Mouse (Mus musculus): ENCODE results near the gene Rnf40. TPM values are rescaled to one million over a fixed set of nuclear protein-coding genes. Genes with fewer than 3 reads are reported as not detected.
"Not testable (repeated sequence)": the region's sequence is repeated elsewhere in the genome, so short reads cannot be mapped to it uniquely, and the experiment has no call there.

The Rnf40 gene
- polyA plus RNA-seq, 1 experiment from 2014 or later: 51.1 TPM

DNA sequence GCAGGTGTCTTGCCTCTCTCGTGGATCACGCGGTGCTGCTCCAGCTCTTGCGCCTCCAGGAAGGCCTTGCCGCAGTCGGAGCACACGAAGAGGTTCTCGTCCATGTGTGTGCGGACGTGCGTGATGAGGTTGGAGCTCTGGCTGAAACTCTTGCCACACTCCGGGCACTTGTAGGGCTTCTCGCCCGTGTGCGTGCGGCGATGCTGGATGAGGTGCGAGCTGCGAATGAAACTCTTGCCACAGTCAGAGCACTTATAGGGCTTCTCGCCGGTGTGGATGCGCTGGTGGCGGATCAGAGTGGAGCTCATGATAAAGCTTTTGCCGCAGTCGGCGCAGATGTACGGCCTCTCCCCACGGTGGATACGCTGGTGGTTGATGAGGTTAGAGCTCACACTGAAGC lies 22.4 kb downstream of the Rnf40 start:
- Histone ChIP-seq H3K27me3 (replicated peaks) (no peaks in the 10 kb centered on the region), H3K9ac (no peak overlapping the region), H3K9me3 (no peaks in the 10 kb centered on the region), H3K4me3 (no peak overlapping the region), H3K4me1 (peaks cover 18% of the 10 kb centered on the region), H3K36me3 (replicated peaks) (peaks cover 46% of the 10 kb centered on the region), H3K4me2 (no peak overlapping the region), H3K27ac (no peak overlapping the region)
- WGBS: 98% methylated on average over 29 of the region's 29 CpGs
- no peak for ATAC-seq (replicated peaks)

DNA sequence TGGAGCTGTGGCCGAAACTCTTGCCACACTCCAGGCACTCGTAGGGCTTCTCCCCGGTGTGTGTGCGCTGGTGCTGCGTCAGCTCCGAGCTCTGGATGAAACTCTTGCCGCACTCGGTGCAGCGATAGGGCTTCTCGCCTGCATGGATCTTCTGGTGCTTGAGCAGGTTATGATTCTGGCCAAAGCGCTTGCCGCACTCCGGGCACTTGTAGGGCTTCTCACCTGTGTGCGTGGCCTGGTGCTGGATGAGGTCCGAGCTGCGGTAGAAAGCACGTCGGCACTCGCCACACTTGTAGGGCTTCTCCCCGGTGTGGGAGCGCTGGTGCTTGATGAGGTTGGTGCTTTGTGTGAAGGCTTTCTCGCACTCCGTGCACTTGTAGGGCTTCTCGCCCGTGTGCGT lies 23.0 kb downstream of the Rnf40 start:
- H3K36me3 ChIP-seq (replicated peaks): peaks cover 46% of the 10 kb centered on the region
- no peaks in the 10 kb centered on the region for H3K9me3 ChIP-seq
- 96% methylated on average over 26 of the region's 26 CpGs for WGBS
- H3K4me2 ChIP-seq: no peak overlapping the region
- peaks cover 23% of the 10 kb centered on the region for H3K4me1 ChIP-seq
- no peak overlapping the region for H3K27ac ChIP-seq
- no peaks in the 10 kb centered on the region for H3K27me3 ChIP-seq (replicated peaks)
- H3K4me3 ChIP-seq: no peak overlapping the region
- H3K9ac ChIP-seq: no peak overlapping the region
- no peak for ATAC-seq (replicated peaks)

DNA sequence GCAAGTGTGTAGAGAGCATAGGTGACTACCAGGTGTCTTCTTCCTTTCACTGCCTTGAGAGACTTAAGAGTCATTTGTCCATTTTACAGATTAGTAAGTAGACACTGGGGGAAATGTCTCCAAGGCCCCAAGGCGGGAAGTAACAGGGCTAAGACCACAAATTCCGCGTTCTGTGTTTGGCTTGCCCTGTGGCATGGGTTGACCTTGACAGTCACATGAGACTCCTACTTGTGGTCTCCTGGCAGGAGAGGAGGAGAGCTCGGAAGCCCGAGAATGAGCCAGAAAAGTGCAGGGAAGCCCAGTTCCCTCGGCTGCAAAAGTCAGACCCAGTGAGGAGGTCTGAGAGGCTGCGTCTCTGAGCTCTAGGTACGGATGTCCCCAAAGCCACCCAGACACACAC lies 24.9 kb downstream of the Rnf40 start:
- Histone ChIP-seq H3K9me3 (no peaks in the 10 kb centered on the region), H3K4me3 (peak overlapping the region; percentile 97; the same call in 1 of the 2 replicates), H3K27ac (no peak overlapping the region), H3K36me3 (replicated peaks) (peaks cover 40% of the 10 kb centered on the region), H3K27me3 (replicated peaks) (no peaks in the 10 kb centered on the region), H3K9ac (peak overlapping the region; percentile 96; the same call in 1 of the 2 replicates), H3K4me1 (peaks cover 29% of the 10 kb centered on the region), H3K4me2 (peak overlapping the region; percentile 91)
- no peak for ATAC-seq (replicated peaks)
- 92% methylated on average over 8 of the region's 8 CpGs for WGBS

DNA sequence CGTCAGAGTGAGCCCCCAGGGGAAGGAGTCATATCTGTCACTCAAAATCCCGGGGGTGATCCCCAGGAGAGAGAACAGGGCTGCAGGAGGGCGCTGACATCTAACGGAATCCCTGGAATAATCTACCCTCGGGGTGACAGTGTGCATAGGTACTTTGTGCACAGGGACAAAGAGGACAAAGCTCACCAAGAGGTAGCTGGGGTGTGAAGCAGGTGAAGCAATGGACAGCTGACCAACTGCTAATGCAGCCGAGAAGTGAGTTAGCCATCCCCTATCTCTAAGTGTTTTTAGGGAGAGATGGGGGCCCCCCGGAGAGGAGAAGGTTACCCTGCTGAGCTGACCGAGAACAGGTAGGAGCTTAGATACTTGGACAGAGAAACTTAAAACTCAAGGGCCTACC lies 25.5 kb downstream of the Rnf40 start:
- Histone ChIP-seq H3K4me2 (peak overlapping the region; percentile 91), H3K9ac (peak overlapping the region; percentile 96), H3K4me3 (peak overlapping the region; percentile 97), H3K36me3 (replicated peaks) (peaks cover 35% of the 10 kb centered on the region), H3K4me1 (peaks cover 29% of the 10 kb centered on the region), H3K27me3 (replicated peaks) (no peaks in the 10 kb centered on the region), H3K27ac (peak overlapping the region; percentile 92; the same call in 1 of the 2 replicates), H3K9me3 (no peaks in the 10 kb centered on the region)
- WGBS: 16% methylated on average over 8 of the region's 8 CpGs
- ATAC-seq (replicated peaks): no peak

DNA sequence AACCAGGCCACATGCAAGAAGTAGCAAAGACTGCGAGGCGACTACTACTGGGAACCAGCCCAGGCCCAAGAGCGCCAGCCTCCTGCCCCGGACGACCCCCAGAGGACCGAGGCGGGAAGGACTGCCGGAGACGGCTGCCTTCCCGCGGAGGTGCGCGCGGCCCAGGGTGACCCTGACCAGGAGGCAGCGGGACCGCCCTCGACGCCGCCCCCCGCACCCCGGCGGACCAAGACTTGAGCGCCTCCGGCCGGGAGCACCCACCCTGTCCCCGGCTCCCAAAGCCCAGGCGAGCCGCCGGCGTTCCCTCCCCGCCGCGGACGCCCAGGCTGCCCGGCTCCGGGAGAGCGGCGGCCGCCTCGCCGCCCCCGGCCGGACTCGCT lies 25.9 kb downstream of the Rnf40 start:
- H3K27me3 ChIP-seq (replicated peaks): no peaks in the 10 kb centered on the region
- H3K9ac ChIP-seq: peak overlapping the region; percentile 96
- peaks cover 29% of the 10 kb centered on the region for H3K4me1 ChIP-seq
- H3K4me2 ChIP-seq: peak overlapping the region; percentile 91
- peak overlapping the region; percentile 97 for H3K4me3 ChIP-seq
- peaks cover 31% of the 10 kb centered on the region for H3K36me3 ChIP-seq (replicated peaks)
- ATAC-seq (replicated peaks): peak; percentile 55
- H3K27ac ChIP-seq: peak overlapping the region; percentile 92
- H3K9me3 ChIP-seq: no peaks in the 10 kb centered on the region
- WGBS: under 1% methylated on average over 43 of the region's 44 CpGs

DNA sequence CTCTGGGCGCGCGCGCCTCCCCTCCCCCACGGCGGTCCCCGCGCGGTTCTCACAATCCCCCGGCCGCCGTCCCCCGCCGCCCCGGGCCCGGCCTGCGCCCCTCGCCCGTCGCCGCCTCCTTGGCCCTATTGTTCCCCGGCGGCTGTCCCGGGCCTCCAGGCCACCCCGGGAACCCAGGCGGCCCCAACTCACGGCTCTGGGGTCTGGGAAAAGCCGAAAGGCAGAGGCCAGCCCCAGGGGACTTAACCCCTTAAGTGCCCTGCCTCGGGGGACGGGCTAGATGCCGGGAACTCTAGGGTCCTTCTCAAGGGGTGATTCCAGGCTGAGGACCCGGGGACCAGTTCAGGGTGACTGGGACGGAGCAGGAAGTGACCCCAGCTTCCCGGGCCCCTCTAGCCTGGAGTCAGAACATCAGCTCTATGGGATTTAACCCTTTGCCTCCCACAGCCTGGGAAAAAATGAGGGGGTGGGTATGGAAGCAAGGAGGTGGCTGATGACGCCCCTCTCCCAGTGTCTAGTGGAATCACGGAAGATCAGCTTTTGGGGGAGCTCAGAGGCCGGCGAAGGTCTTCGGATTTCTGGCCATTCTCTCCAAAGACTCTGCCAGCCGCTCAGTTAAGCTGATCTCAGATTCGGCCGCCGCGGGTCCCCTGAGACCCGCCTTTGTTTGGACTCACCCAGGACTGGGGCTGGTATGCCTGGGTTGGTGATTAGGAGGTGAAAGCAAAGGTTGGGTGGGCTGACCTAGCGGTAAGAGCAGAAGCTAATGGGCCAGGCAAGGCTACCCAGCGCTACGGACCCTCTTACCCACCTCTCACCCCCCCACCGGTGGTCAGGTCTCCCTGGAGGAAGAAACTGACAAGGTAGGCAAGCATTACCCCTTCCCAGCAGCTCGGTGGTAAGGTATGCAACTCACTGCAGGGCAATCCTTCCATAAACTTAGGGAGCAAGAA lies 26.6 kb downstream of the Rnf40 start, which contains the start of gene Zfp629:
Gene Zfp629 (minus strand): TSS at position 907 of the 953 bp plus-strand sequence.
- Histone ChIP-seq H3K9me3 (no peaks in the 10 kb centered on the region), H3K4me2 (peak within 1 kb of the TSS; percentile 91), H3K27me3 (replicated peaks) (no peaks in the 10 kb centered on the region), H3K36me3 (replicated peaks) (peaks cover 24% of the 10 kb centered on the region), H3K27ac (peak within 1 kb of the TSS; percentile 92), H3K4me3 (peak within 1 kb of the TSS; percentile 97), H3K4me1 (peaks cover 29% of the 10 kb centered on the region), H3K9ac (peak within 1 kb of the TSS; percentile 96)
- peak; percentile 92 for ATAC-seq (replicated peaks)
- under 1% methylated on average over 48 of the region's 50 CpGs for WGBS

DNA sequence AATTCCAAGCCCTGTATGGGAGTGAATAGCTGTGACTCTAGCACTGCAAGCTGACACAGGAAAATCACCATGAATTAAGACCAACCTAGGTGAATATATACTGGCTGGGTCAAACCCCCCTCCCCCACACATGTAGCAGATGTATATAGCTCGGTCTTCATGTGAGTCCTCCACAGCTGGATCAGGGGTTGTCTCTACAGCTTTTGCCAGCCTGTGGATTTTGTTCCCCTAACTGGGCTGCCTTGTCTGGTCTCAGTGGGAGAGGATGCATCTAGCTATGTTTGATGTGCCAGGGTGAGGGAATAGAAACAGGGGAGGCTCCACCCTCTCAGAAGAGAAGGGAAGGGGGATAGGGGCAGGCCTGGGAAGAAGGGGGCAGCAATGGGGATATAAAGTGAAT lies 27.8 kb downstream of the Rnf40 start:
- ATAC-seq (replicated peaks): no peak
- Histone ChIP-seq H3K36me3 (replicated peaks) (peaks cover 13% of the 10 kb centered on the region), H3K9me3 (no peaks in the 10 kb centered on the region), H3K4me3 (peak overlapping the region; percentile 97), H3K9ac (peak overlapping the region; percentile 20; the same call in 1 of the 2 replicates), H3K27ac (peak overlapping the region; percentile 92; the same call in 1 of the 2 replicates), H3K27me3 (replicated peaks) (no peaks in the 10 kb centered on the region), H3K4me1 (peaks cover 29% of the 10 kb centered on the region), H3K4me2 (peak overlapping the region; percentile 91)
- WGBS: 65% methylated on average over 1 of the region's 1 CpGs

DNA sequence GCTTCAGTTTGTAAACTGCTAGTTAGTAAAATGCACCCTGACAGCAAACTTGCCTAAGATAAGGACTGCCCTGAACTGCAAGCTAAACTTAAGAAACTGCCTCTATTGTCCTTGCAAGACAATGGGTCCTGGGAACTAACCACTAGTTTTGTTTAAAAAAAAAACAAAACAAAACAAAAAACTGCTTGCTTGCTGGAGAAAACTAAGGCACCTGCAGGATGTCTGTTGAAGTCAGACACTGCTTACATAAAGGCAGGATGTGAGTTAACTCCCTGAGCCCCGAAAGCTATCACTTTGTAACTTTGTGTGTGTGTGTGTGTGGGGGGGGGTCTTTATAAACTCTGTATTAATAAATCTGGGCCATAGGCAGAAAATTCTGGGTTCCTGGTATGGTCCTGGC lies 28.3 kb downstream of the Rnf40 start:
- Histone ChIP-seq H3K4me3 (no peak overlapping the region), H3K27me3 (replicated peaks) (no peaks in the 10 kb centered on the region), H3K4me1 (peaks cover 29% of the 10 kb centered on the region), H3K9me3 (no peaks in the 10 kb centered on the region), H3K27ac (no peak overlapping the region), H3K36me3 (replicated peaks) (peaks cover 7% of the 10 kb centered on the region), H3K4me2 (no peak overlapping the region), H3K9ac (no peak overlapping the region)
- ATAC-seq (replicated peaks): no peak
- WGBS: 94% methylated on average over 1 of the region's 1 CpGs

DNA sequence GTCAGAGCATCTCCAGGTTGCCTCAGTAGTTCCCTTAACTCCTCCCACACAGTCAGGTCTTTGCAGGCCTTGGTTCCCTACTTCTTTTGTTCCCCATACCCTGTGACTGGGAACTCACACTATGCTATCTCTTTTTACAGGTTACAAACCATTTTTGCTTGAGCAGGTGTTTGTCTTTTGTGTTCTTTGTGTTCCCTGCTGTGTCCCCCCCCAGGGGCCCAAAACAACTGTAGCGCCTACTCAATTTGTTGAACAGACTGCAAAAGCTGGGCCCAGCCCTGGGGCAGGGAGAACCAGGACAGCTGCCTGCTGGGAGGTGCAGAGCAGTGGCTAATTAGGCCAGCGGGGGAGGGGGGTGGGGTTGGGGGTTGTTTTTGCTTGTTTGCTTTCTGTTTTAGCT lies 29.4 kb downstream of the Rnf40 start:
- Histone ChIP-seq H3K4me1 (peaks cover 29% of the 10 kb centered on the region), H3K9ac (no peak overlapping the region), H3K4me3 (no peak overlapping the region), H3K4me2 (no peak overlapping the region), H3K9me3 (no peaks in the 10 kb centered on the region), H3K27me3 (replicated peaks) (no peaks in the 10 kb centered on the region), H3K36me3 (replicated peaks) (no peaks in the 10 kb centered on the region), H3K27ac (no peak overlapping the region)
- no peak for ATAC-seq (replicated peaks)
- 37% methylated on average over 2 of the region's 2 CpGs for whole genome bisulfite sequencing

DNA sequence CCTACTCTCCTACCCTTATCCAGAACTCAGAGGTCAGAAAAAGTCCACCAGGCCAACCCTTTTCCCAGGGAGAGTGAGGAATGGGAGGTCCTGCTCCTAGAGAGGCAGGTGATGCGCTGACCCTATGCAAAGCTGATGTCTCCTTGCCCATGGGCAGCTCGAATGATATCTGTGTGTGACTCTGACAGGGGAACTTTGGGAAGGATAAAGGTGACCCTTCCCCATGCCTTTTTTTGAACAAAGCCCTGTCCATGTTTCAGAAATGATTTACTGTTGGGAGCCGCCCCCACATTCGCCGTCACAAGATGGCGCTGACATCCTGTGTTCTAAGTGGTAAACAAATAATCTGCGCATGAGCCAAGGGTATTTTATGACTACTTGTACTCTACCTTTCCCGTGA lies 29.8 kb downstream of the Rnf40 start:
- ATAC-seq (replicated peaks); H3K9ac ChIP-seq; H3K36me3 ChIP-seq (replicated peaks); H3K4me2 ChIP-seq; H3K4me3 ChIP-seq; H3K27ac ChIP-seq; H3K27me3 ChIP-seq (replicated peaks); H3K9me3 ChIP-seq: not testable (repeated sequence)
- peaks cover 24% of the 10 kb centered on the region for H3K4me1 ChIP-seq
- 93% methylated on average over 7 of the region's 8 CpGs for WGBS

DNA sequence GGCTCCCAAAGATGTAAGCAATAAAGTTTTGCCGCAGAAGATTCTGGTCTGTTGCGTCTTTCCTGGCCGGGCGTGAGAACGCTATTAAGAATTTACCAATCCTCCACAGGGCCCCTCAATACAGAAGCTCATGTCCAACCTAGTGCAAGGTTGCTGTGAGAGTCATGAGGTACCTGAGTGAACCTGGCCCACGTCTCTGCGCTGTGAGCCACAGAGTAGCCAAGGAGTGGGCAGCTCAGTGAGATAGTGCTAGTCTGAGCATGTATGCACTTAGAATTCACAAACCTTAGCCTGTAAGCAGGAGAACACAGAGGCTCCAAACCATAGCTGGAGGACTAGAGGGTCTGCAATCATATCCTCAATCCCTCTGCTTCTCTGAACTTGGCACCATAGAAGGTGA lies 37.5 kb downstream of the Rnf40 start:
- no peak overlapping the region for H3K4me2 ChIP-seq
- 98% methylated on average over 7 of the region's 7 CpGs for WGBS

DNA sequence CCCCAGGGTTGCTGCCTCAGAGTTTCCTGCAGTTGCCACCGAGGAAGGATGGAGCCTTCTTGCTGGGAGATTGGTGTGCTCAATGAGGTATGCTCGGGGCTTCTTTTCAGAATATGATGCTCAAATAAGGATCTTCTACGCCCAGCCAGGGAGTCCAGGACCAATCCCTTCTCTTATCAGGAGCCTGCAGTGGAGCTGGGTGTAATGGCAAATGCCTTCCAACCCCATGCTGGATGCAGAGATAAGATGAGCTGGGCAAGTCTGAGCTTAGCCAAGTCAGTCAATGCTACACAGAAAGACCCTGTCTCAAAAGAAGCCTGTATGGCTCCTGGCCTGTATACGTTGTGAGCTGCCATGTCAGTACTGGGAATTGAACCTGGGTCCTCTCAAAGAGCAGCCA lies 37.9 kb downstream of the Rnf40 start:
- Histone ChIP-seq H3K4me1 (no peaks in the 10 kb centered on the region), H3K4me2 (no peak overlapping the region), H3K36me3 (replicated peaks) (no peaks in the 10 kb centered on the region), H3K4me3 (no peak overlapping the region), H3K9ac (no peak overlapping the region), H3K27ac (no peak overlapping the region), H3K9me3 (no peaks in the 10 kb centered on the region), H3K27me3 (replicated peaks) (no peaks in the 10 kb centered on the region)
- no peak for ATAC-seq (replicated peaks)
- 90% methylated on average over 4 of the region's 4 CpGs for WGBS

More for the DNA sequence above, 37.5 kb downstream of the Rnf40 start:
- ATAC-seq (replicated peaks): no peak
- Histone ChIP-seq H3K27me3 (replicated peaks) (no peaks in the 10 kb centered on the region), H3K27ac (no peak overlapping the region), H3K36me3 (replicated peaks) (no peaks in the 10 kb centered on the region), H3K9ac (no peak overlapping the region), H3K4me1 (no peaks in the 10 kb centered on the region), H3K9me3 (no peaks in the 10 kb centered on the region), H3K4me3 (no peak overlapping the region)

DNA sequence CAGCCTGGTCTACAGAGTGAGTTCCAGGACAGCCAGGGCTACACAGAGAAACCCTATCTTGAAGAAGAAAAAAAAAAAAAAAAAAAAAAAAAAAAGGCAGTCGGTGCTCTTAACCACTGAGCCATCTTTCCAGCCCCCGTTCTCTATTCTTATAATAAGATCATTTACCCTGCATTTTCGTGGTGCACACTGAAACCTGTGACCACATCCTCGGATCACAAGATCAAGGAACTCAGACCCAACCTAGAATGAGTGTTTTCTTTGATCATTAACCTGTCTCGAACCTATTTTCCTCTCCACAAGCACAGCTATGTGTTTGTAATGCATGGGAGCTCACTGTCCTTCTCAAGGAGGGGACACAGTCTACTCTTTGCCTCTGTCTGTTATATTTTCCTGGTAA lies 40.1 kb downstream of the Rnf40 start:
- H3K4me1 ChIP-seq: no peaks in the 10 kb centered on the region
- no peak overlapping the region for H3K27ac ChIP-seq
- H3K4me2 ChIP-seq: no peak overlapping the region
- H3K27me3 ChIP-seq (replicated peaks): no peaks in the 10 kb centered on the region
- 85% methylated on average over 5 of the region's 5 CpGs for WGBS
- H3K9me3 ChIP-seq: no peaks in the 10 kb centered on the region
- no peak overlapping the region for H3K4me3 ChIP-seq
- no peaks in the 10 kb centered on the region for H3K36me3 ChIP-seq (replicated peaks)
- H3K9ac ChIP-seq: no peak overlapping the region
- no peak for ATAC-seq (replicated peaks)
